Mouse (Mus musculus): ENCODE data around the gene Mmgt2.
A peak's percentile ranks its signal among the peaks of the same experiment; 100 is the strongest.

Gene Mmgt2

DNA sequence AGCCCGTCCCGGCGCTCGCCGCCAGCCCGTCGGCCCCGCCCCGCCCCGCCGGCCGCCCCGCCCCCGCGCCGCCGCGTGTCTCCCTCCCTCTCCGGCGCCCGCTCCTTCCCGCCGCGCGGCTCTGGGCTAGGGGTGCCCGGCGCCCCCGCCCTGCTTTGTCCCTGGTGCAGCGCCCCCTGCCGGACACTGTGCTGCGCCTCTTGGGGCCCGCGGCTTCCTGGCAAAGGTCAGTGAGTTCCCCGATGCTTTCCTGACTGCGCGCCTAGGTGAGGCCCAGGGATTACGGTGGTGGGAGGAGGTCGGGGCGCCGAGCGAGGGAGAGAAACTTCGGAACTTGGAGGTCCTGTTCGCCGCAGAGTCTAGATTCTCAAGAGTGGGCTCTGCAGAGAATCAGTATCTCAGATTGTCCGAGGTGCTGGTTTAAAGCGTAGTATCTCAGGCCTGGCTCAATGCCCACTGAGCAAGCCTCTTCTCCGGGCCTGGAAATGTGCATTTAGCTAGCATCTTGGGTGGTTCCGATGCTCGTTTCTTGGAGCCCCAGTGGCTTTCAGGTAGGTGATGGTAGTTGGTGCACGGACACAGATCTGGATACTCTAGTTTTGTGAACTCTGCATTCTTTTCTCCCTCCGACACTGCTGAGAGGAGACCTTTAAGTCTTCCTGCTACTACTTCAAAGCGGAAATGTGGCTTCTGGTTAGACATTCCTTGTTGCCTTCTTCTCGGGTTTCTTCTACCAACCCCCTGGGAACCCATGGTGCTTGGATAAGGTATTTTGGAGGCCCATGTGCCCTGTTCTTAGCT is at the start of gene Mmgt2:
Gene Mmgt2, plus strand, starts transcription at position 74 of the 801 bp plus-strand sequence.
- DNase-seq (ENCODE audit: low spot score) = peak; percentile 99

GRCm38 (mm10) chr11:62601732-62602618 is 46.5 kb upstream of the Mmgt2 start:
- DNase-seq (ENCODE audit: low spot score) = no peak

DNA sequence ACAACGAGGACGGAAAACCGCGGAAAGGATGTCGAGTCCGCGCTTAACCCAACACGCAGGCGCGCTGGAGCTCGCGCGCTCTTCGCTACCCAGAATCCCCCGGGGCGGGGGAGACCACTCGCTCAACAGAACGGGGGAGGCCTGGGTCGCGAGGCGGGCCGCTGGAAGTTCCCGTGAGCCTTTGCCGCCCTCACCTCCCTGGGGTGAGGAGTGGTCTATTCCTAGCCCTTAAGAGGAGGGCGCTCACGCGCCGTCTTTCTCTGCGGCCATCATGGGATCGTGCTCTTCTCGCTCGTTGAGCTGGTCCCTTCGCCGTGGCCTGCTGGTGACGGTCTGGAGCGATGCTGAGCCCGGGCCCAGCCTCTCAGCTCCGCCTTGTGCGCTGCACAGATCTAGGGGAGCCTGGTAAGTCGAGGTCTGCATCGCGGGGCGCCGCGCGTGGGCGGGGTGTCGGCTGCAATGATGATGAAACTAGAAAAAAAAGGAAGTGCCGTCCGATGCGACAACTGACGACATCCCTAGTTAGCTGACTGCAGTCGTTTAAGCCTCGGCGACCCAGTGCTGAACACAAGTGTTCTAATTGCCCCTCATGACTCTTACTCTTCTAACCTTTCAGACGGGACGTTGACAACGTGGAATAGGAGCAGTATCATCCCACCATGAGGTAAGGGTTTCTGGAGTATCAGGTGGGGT is 45.7 kb upstream of the Mmgt2 start:
- peak; percentile 97 for DNase-seq (ENCODE audit: low spot score)

DNA sequence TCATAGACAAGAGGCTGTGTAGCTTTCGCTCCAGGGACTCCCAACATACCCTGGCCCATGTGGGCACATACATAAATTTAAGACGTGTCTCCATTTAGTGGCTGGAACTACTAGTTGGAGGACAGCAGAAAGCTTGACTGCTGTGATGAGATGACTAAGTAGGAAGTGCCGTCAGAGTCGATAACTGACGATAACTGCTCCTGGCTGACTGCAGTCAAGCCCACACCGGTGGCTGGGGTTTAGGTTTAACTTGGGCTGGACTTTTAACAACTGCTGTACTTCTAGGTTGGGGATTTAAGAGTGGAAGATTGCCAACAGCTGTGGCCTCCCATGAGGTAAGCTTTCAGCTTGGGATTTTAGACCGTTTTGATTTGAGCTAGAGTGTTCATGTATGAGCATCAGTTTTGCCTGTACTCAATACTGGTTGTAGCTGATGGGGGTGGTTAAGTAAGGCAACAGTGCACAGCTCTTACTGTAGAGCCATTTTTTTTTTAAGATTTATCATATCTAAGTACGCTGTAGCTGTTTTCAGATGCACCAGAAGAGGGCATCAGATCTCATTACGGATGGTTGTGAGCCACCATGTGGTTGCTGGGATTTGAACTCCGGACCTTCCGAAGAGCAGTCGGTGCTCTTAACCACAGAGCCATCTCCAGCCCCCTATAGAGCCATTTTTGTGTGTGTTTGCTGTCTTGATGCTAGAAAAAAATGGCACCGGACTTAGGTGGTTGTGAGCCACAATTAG is 45.0 kb upstream of the Mmgt2 start:
- DNase-seq (ENCODE audit: low spot score) = no peak

DNA sequence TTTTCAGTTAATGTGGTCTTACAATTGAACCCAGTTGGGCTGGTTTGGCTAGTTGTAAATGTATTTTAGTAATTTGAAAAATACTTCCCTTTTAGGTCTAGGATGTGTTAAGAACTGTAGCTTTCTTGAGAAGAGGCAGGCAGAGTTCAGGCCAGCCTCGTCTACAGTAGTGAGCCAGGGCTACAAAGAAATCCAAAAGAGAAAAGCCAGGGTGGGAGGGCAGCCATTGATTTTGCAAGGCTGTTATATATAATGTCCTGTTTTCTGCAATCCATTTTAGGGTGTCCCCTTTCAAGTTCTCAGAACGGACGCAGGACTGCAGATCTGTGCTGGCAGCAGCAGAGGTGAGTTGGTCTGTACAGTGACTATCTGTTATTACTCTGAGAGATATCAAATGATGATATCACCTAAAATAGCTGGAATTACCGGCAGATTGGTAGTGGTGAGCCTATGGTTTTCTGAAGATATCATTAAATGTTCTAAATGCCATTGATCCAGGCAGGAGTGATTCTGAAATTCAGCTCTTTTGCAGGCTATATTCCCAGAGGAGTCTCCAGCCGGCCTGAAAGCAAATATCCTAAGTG is 44.2 kb upstream of the Mmgt2 start:
- DNase-seq (ENCODE audit: low spot score) = no peak

DNA sequence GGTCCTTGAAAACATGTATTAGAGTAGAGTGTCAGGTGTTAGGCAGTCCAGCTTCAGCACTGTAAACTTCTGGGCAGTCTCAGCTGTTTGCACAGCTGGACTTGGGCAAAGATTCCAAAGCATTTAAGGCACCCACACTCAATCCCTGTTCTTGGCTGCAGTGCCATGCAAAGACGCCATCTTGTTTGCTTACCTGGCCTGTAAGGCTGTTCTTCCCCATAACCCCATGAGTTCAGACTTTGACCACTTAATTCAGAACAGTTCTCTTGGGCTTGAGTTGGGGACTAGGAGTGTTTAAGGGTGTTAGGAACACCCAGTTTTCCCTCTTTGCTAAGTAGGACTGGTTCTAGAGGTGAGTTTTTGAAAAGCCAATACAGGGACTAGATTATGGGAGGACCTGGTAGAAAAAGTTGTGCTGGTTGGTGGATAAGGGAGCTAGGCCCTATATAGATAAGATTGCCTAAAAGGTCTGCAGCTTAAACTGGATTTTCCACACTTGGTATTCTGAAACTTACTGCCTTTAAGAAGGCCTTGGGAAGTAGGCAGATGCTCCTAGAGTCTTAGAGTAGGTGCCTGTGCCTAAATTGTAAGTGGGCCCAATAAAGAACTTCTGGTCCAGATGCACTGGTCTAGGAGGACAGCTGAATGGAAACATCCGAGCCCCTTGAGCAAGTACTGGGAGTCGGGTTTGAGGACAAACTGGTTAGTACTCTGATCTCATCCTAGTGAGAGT is 43.4 kb upstream of the Mmgt2 start:
- no peak for DNase-seq (ENCODE audit: low spot score)

- DNase-seq (ENCODE audit: low spot score) = no peak
Measured at GRCm38 (mm10) chr11:62605619-62606298, 42.7 kb upstream of the Mmgt2 start.

DNA sequence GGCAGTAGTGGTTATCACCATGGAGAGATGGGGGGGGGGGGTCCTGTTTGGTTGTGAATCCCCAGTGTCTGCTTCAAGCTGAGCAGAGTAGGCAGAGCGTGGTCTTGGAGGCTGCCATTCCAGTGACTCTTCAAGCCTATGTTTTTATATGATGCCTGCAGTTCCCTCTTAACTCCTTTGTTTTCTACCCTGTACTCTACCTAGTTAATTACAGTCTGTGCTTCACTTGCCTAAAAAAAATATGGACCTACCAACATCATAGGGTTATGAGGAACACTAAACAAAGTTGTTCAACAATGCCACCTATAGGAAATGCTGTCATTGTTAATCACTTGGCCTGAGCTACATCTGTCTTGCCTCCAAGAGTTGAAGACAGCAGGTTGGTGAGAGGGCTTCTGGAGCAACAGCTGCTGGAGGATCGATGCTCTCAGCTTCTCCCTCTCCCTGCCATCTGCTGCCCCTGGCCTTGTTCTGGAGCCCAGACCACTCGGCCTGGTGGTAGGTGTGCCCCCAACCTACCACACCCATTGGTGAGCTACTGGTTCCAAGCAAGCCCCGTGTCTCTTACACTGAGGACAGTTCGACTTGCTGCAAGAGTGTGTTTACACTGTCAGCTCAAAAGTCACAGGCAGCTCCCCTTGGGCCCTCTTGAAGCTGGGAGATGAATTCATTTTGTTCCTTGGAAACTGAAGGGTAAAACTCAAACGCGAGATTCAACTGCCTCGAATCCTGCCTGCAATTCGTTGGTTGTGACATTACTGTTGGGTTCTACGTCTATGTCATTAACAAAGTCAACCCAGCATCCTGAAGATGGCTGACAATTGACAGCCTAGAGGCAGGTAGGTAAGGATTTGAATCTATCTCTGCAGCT is 41.9 kb upstream of the Mmgt2 start:
- no peak for DNase-seq (ENCODE audit: low spot score)

- DNase-seq (ENCODE audit: low spot score) = no peak
Measured at GRCm38 (mm10) chr11:62607170-62607951, 41.1 kb upstream of the Mmgt2 start.

GRCm38 (mm10) chr11:62607952-62608201 is 40.6 kb upstream of the Mmgt2 start:
- no peak for DNase-seq (ENCODE audit: low spot score)

DNA sequence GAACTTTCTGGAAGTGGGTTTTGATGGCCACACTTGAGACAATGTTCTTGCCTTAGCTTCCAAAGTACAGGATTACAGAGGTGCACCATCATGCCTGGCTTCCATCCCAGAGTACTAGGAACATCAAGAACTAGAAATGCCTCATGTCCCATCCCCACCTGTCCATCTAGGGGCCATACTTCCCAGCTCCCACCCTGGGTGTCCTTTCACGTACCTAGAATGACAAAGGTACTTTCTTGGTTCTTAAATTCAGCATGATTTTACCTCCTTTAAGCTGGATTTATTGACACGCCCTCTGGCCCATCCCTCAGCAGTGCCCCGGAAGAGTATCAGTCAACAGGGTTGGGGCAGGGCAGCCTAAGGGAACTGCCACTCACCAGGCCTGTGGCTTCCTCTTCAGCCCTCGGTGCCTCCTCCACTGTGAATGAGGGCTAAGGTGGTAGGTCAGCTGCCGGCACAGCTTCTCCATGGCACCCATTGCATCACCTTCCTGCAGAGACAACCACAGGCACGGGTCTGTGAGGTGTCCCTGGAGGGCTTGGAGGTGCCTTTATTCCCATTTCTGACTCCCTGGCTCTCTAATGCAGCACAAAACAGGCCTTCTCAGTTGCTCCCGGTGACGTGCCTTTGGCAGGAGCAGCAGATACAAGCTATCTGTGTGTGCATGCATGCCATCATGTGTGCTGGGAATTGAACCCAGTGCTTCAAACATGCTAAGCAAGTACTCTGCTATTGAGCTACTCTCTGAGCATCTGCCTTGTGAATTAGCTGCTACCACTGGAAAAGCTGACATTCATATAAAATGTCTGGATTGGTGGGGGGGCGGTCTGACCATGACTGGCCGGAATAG is 39.4 kb upstream of the Mmgt2 start:
- no peak for DNase-seq (ENCODE audit: low spot score)

GRCm38 (mm10) chr11:62610304-62610703 is 38.2 kb upstream of the Mmgt2 start:
- DNase-seq (ENCODE audit: low spot score) = no peak

DNA sequence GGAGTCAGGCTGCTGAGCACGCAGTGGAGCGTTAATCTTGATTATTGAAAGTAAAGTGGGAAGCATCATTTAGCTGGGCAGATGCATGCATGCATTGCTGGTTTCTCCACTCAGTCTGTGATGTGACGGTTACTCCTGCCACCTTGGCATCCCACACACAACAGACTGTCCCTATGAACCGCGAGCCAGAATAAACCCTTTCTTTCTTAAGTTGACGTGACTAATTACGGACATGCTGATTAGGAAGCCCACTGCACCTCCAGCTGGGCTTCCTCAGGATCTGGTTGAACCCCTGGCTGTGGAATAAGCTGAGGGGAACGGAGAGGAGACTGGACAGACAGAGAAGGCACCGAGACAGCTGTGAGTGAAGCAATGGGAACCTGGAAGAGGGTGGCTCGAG is 35.9 kb upstream of the Mmgt2 start:
- no peak for DNase-seq (ENCODE audit: low spot score)

DNA sequence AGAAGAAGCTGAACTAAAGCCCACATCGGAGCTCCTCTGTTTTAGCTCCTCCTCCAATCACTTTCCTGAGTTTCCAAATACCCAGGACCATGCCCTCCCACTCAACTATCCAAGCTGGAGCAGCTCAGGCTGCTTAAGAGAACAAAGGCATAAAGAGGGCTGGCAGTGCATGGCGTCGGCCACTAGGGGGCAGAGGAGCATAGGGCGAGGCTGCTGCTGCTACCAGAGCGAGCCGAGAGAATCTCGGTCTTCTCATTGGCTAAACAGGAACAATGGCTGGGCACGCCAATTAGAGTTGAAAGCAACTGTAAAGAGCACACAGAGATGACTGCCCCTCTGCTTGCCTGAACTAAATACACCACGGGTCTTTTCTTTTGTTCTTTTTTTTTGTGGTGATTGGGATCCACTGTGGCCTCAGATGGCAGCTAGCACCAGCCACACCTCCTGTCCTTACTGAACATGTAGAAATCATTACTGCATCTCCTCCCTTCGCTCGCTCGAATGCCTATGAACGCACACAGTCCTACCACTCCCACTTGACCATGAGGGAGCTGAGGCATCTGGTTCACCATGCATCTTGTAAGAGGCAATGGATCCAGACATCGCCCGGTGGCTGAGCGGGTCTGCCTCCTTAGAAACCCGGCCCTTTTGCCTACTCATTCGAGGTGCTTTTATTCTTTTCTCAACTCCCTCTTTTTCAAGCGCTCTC is 34.7 kb upstream of the Mmgt2 start:
- DNase-seq (ENCODE audit: low spot score) = peak; percentile 97

- no peak for DNase-seq (ENCODE audit: low spot score)
Measured at GRCm38 (mm10) chr11:62614876-62615410, 33.5 kb upstream of the Mmgt2 start.

GRCm38 (mm10) chr11:62615456-62615855 is 33.0 kb upstream of the Mmgt2 start:
- DNase-seq (ENCODE audit: low spot score) = no peak

- DNase-seq (ENCODE audit: low spot score) = no peak
Measured at GRCm38 (mm10) chr11:62621079-62621478, 27.4 kb upstream of the Mmgt2 start.

Measured in testis, postnatal 10 days (tissue).